In the genomic region with DNA sequence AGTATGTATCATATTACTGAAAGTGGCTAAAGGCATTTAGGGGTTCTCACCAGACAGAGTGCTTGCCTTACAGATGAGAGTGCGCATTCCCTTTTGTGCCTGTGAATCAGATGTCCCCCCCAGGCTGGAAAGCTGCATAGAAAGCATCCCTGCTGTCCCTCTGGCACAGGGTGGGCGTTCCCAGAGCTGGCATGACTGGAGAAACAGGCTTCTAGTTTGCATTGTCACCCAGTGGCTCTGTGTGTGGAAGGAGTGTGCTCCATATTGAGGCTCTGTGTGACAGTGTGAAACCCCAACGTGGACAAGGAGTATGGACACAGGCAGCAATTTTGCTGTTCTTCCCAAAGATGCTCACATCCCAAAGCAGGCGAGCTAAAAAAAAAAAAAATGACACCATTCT, we compare ENCODE assay signal across 24 mouse cellular contexts.
"Had no signal": no experiment of that assay in that cellular context is flagged by ENCODE, and none has a peak within 500 bp of the region (broad histone marks: within the 10 kb centered on the region; RNA-seq: fewer than 3 reads in every experiment).

No protein-coding gene starts in this region.

- H3K36me3 ChIP-seq: limb, embryonic 10.5 days; limb, embryonic 13.5 days; liver, embryonic 12.5 days; liver, embryonic 15.5 days; lung, embryonic 15.5 days; midbrain, embryonic 12.5 days; neural tube, embryonic 15.5 days had no signal

- H3K4me2 ChIP-seq: limb, embryonic 13.5 days; liver, embryonic 12.5 days; liver, embryonic 15.5 days; lung, embryonic 15.5 days; midbrain, embryonic 12.5 days; neural tube, embryonic 15.5 days had no signal

- H3K4me1 ChIP-seq: liver, embryonic 12.5 days; liver, embryonic 15.5 days; megakaryocyte, embryonic 14.5 days had no signal

- H3K9me3 ChIP-seq: limb, embryonic 10.5 days; limb, embryonic 13.5 days; liver, embryonic 12.5 days; liver, embryonic 15.5 days; lung, embryonic 15.5 days; megakaryocyte, embryonic 14.5 days; midbrain, embryonic 12.5 days; neural tube, embryonic 15.5 days had no signal

- H3K4me3 ChIP-seq: layer of hippocampus, adult 2 months; limb, embryonic 10.5 days; limb, embryonic 13.5 days; liver, embryonic 12.5 days; liver, embryonic 15.5 days; lung, embryonic 15.5 days; megakaryocyte, embryonic 14.5 days; midbrain, embryonic 12.5 days; myocyte; neural tube, embryonic 15.5 days had no signal

- H3K9ac ChIP-seq: limb, embryonic 13.5 days; liver, embryonic 12.5 days; liver, embryonic 15.5 days; lung, embryonic 15.5 days; midbrain, embryonic 12.5 days; neural tube, embryonic 15.5 days had no signal

- DNase-seq: kidney, postnatal 25 days; layer of hippocampus, adult 9-11 months; liver; lung, adult 18-20 months; lung, postnatal 10 days; lung, postnatal 36 days; right cerebral cortex, adult 18-20 months; right cerebral cortex, postnatal 14 days; right cerebral cortex, postnatal 4 days; thymus, adult 2 months; thymus, postnatal 14 days; thymus, postnatal 4 days had no signal

- H3K27ac ChIP-seq: kidney, postnatal 0 days; limb, embryonic 10.5 days; limb, embryonic 13.5 days; liver, embryonic 12.5 days; liver, embryonic 15.5 days; lung, embryonic 15.5 days; midbrain, embryonic 12.5 days; neural tube, embryonic 15.5 days; stomach, postnatal 0 days had no signal

- H3K27me3 ChIP-seq: liver, embryonic 12.5 days; lung, embryonic 15.5 days; megakaryocyte, embryonic 14.5 days; midbrain, embryonic 12.5 days; neural tube, embryonic 15.5 days had no signal

- ATAC-seq: liver, embryonic 12.5 days had no signal
